Comparison of ENCODE assay signal across 7 mouse cellular contexts in the genomic region with DNA sequence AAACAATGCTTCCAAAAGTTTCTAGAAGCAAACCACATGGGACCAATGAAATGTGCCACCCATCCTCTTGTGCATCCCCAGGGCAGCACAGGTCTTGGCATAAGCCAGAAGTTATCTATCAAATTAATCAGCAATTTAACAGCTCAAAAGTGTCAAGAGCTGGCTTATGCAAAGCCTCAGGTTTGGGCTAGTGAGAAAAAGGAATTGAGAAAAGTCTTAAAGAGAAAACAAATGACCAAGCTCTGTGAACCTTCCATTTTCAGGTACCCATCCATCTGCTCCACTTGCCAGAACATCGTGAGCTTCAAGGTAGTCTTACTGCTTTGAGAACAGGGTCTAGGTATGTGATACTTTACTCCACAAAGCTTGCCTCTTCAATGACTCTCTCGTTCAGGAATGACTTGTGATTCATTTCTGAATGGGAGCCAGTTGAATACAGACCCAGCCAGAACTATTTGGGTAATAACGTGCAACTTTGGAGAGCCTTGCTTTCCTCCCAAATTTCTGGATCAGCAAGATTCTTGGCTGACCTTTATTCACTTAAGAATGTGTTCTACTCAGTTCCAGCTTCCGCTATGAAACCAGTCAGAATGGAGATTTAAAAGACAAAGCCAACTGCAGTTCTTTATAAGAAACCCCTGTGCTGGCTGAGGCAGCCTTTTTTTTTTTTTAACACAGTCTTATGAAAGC. TPM values are rescaled to one million over a fixed set of nuclear protein-coding genes. Genes with fewer than 3 reads are reported as not detected.
DNase-seq lines count a peak whose midpoint lies in the region; ATAC-seq lines count a peak whose summit lies in the region.

No protein-coding gene starts in this region.

- no peak overlapping the region; the same call in 1 of the 2 replicates for H3K9ac ChIP-seq in heart, embryonic 12.5 days
- H3K9ac ChIP-seq in liver, embryonic 15.5 days: peak overlapping the region; percentile 9; the same call in 1 of the 2 replicates
- no peak overlapping the region for H3K9ac ChIP-seq in hindbrain, embryonic 13.5 days

- no peak overlapping the region for H3K4me3 ChIP-seq in heart, embryonic 12.5 days
- no peak overlapping the region for H3K4me3 ChIP-seq in liver, embryonic 15.5 days (replicated peaks)
- H3K4me3 ChIP-seq in hindbrain, embryonic 13.5 days: no peak overlapping the region

- no peak overlapping the region for H3K4me2 ChIP-seq in heart, embryonic 12.5 days
- H3K4me2 ChIP-seq in liver, embryonic 15.5 days: peak overlapping the region; percentile 23
- no peak overlapping the region for H3K4me2 ChIP-seq in hindbrain, embryonic 13.5 days

- peaks cover 90% of the 10 kb centered on the region for H3K4me1 ChIP-seq in heart, embryonic 12.5 days (replicated peaks)
- H3K4me1 ChIP-seq in liver, embryonic 15.5 days (replicated peaks): peaks cover 98% of the 10 kb centered on the region
- H3K4me1 ChIP-seq in hindbrain, embryonic 13.5 days (replicated peaks): peaks cover 21% of the 10 kb centered on the region

- no peaks in the 10 kb centered on the region for H3K9me3 ChIP-seq in heart, embryonic 12.5 days (replicated peaks)
- no peaks in the 10 kb centered on the region for H3K9me3 ChIP-seq in liver, embryonic 15.5 days (replicated peaks)
- H3K9me3 ChIP-seq in hindbrain, embryonic 13.5 days: no peaks in the 10 kb centered on the region

- H3K36me3 ChIP-seq in heart, embryonic 12.5 days: peaks cover 15% of the 10 kb centered on the region; the same call in 1 of the 2 replicates
- H3K36me3 ChIP-seq in liver, embryonic 15.5 days (replicated peaks): peaks cover 26% of the 10 kb centered on the region
- peaks cover 13% of the 10 kb centered on the region; the same call in 1 of the 2 replicates for H3K36me3 ChIP-seq in hindbrain, embryonic 13.5 days

- peak overlapping the region; percentile 78 for H3K27ac ChIP-seq in heart, embryonic 12.5 days (ENCODE audit: poor library complexity, severe bottlenecking)
- peak overlapping the region; percentile 98 for H3K27ac ChIP-seq in liver, embryonic 15.5 days (replicated peaks)
- no peak overlapping the region for H3K27ac ChIP-seq in hindbrain, embryonic 13.5 days

- no peak for ATAC-seq in heart, embryonic 12.5 days (ENCODE audit: insufficient number of reproducible peaks, low FRiP score)
- no peak for ATAC-seq in liver, embryonic 15.5 days (ENCODE audit: insufficient read depth)
- no peak for ATAC-seq in hindbrain, embryonic 13.5 days (ENCODE audit: low FRiP score)
- no peak for ATAC-seq in inflammation-experienced regulatory T-cells, adult 6 months

- peak; percentile 31 to 34 for DNase-seq in B cell, adult 2 months
- DNase-seq in Muller cell, postnatal 12 days (ENCODE audit: inconsistent ontology term): peak; percentile 89
- DNase-seq in cerebellum, adult 9-11 months: no peak

- 58% methylated on average over 4 of the region's 4 CpGs for whole genome bisulfite sequencing in heart, embryonic 12.5 days
- WGBS in liver, embryonic 15.5 days (ENCODE audit: insufficient replicate concordance): 70% methylated on average over 4 of the region's 4 CpGs
- WGBS in hindbrain, embryonic 13.5 days: 84% methylated on average over 4 of the region's 4 CpGs

- no peaks in the 10 kb centered on the region for H3K27me3 ChIP-seq in heart, embryonic 12.5 days (replicated peaks)
- no peaks in the 10 kb centered on the region for H3K27me3 ChIP-seq in liver, embryonic 15.5 days
- H3K27me3 ChIP-seq in hindbrain, embryonic 13.5 days: no peaks in the 10 kb centered on the region

RNA-seq across cellular contexts. Expression of gene Rnf216, which starts 56.5 kb away (rescaled TPM):
- polyA plus RNA-seq in heart, embryonic 12.5 days (2016; fragmentation: Nextera tagmentation; extraction: Ambion mirVana): 38.7 and 40.4 TPM in 2 replicates
- 13.2 and 13.9 TPM in 2 replicates for polyA plus RNA-seq in liver, embryonic 15.5 days (2015; fragmentation: Nextera tagmentation; extraction: Ambion mirVana)
- 34.0 and 38.3 TPM in 2 replicates for polyA plus RNA-seq in hindbrain, embryonic 13.5 days (2015; fragmentation: Nextera tagmentation; extraction: Ambion mirVana)
- polyA plus RNA-seq in inflammation-experienced regulatory T-cells, adult 6 months (2017; shearing (Covaris generic)): 10 to 100 TPM; 31.4 to 41.7 (median 32.2) TPM
